Mouse (Mus musculus) forebrain, embryonic 16.5 days (tissue): Measurements from ENCODE around the gene Bcas3. TPM values are rescaled to one million over a fixed set of nuclear protein-coding genes. Genes with fewer than 3 reads are reported as not detected.

Experiments
- ATAC-seq: fragments of 200-750 bp; cut with Nextera tagmentation; 2 replicates; pipeline ENCODE4 v1.8.0; 2017; ENCODE audit warnings: mild to moderate bottlenecking, moderate library complexity
- H3K27ac ChIP-seq: fragments of 300-500 bp; sonication (generic); 2 replicates; pipeline ENCODE4 v1.5.1; 2014; ENCODE audit warnings: low read length, control low read depth
- H3K27me3 ChIP-seq: fragments of 300-500 bp; sonication (generic); replicated peaks from 2 replicates; pipeline ENCODE4 v1.6.1; 2014; ENCODE audit warnings: low read length; ENCODE audit not compliant: control insufficient read depth, insufficient read depth
- H3K36me3 ChIP-seq: fragments of 300-500 bp; sonication (generic); 2 replicates; pipeline ENCODE4 v1.6.1; 2014; ENCODE audit not compliant: control insufficient read depth, insufficient read depth
- H3K4me1 ChIP-seq: fragments of 300-500 bp; sonication (generic); replicated peaks from 2 replicates; pipeline ENCODE4 v1.6.1; 2014; ENCODE audit warnings: low read length; ENCODE audit not compliant: control insufficient read depth, insufficient read depth
- H3K4me2 ChIP-seq: fragments of 300-500 bp; sonication (generic); 2 replicates; pipeline ENCODE4 v1.6.1; 2014; ENCODE audit warnings: mild to moderate bottlenecking, low read length, control low read depth
- H3K4me3 ChIP-seq: fragments of 300-500 bp; sonication (generic); replicated peaks from 2 replicates; pipeline ENCODE4 v1.5.1; 2014; ENCODE audit warnings: mild to moderate bottlenecking, low read length, control low read depth
- H3K9ac ChIP-seq: fragments of 300-500 bp; sonication (generic); replicated peaks from 2 replicates; pipeline ENCODE4 v1.6.1; 2014; ENCODE audit warnings: low read depth, low read length, control low read depth
- H3K9me3 ChIP-seq: fragments of 300-500 bp; sonication (generic); 2 replicates; pipeline ENCODE4 v1.6.1; 2016; ENCODE audit warnings: low read length; ENCODE audit not compliant: control insufficient read depth
- WGBS: fragments of 180-500 bp; shearing (Covaris S2); extraction: QIAGEN DNeasy Blood & Tissue Kit; methylation state at CpG from one replicate; pipeline ENCODE4 v1.1.7; 2014; 5-methylcytosine and 5-hydroxymethylcytosine counted together
- polyA plus RNA-seq: library from polyadenylated mRNA; unstranded; fragments of >200 nt; fragmentation: Nextera tagmentation; extraction: Ambion mirVana; gene quantifications from 2 replicates; pipeline ENCODE4 v1.2.1, GENCODE M21; 2015

The Bcas3 gene
- polyA plus RNA-seq, 1 experiment from 2014 or later: 31.9 TPM

DNA sequence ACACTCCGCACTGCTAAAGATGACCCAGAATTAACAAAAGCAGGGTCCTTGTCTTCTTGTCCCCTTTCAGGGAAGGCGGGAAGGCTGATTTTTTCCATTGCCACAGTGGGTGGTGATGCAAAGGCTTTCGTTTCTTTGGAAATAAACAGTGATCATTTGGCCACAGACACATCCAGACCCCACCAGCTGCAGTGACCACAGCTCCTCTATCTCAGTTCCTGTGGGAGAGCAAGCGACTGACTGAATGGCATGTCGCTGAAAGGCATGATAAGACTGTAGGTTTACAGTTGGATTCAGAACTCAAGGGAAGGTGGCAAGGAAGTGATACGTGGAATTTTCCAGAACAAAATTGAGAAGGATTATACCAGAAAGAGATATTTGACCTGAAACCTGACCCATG lies 371.2 kb downstream of the Bcas3 start:
- WGBS: 76% methylated on average over 6 of the region's 6 CpGs
- H3K9ac ChIP-seq: no peak overlapping the region
- no peak for ATAC-seq
- H3K4me2 ChIP-seq: no peak overlapping the region
- no peak overlapping the region for H3K4me3 ChIP-seq
- no peaks in the 10 kb centered on the region for H3K4me1 ChIP-seq
- H3K36me3 ChIP-seq: no peaks in the 10 kb centered on the region
- peaks cover 6% of the 10 kb centered on the region for H3K27me3 ChIP-seq
- no peaks in the 10 kb centered on the region for H3K9me3 ChIP-seq
- no peak overlapping the region for H3K27ac ChIP-seq

DNA sequence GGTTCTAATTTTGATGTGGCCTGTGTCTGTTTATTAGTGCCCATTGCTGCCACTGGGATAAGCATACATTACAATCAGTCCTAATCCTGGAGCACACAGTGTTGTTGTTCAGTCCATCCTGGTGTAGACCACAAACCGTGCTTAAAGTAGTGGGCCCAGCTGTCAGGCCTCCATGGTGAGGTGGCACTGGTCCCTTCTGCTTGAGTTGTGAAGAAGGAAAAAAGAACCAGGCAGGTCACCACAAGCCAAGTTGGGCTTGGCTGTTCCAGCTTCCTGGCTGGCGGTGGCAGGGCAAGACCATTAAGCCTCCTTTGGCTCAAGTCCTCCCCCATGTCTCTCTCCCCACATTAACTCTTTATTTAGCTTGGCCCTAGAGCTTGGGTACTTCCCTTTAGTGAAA lies 376.8 kb downstream of the Bcas3 start:
- Histone ChIP-seq H3K36me3 (no peaks in the 10 kb centered on the region), H3K4me1 (no peaks in the 10 kb centered on the region), H3K27ac (no peak overlapping the region), H3K4me3 (no peak overlapping the region), H3K27me3 (peaks cover 9% of the 10 kb centered on the region), H3K9ac (no peak overlapping the region), H3K9me3 (no peaks in the 10 kb centered on the region), H3K4me2 (no peak overlapping the region)
- 63% methylated on average over 2 of the region's 2 CpGs for WGBS
- ATAC-seq: no peak

DNA sequence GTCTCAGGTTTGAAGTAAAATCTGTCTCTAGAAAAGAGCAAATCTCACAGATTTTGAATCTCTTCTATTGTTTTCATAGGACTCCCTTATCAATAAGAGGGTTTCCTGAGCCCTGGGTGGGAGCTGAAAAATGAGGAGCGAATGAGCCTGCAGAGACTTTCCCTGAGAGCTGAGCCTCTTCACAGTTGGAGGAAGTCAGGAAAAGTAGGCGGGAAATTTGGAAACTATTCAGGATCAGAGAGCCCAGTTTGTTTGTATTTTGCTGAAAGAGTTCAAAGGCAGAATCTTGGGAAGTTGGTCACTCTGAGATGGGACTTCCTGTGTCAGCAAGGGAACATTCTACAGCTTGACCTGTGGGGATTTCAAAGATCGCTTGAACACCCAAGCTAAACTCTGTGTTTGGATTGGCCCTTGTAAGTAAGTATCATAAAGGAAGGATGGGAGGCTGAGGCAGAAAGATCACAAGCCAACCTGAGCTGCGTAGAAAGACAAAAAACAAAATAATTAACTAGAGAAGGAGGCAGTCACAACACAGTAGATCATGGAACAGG lies 379.6 kb downstream of the Bcas3 start:
- no peak overlapping the region for H3K27ac ChIP-seq
- H3K9ac ChIP-seq: no peak overlapping the region
- H3K4me3 ChIP-seq: no peak overlapping the region
- H3K36me3 ChIP-seq: no peaks in the 10 kb centered on the region
- H3K27me3 ChIP-seq: peaks cover 24% of the 10 kb centered on the region
- no peaks in the 10 kb centered on the region for H3K4me1 ChIP-seq
- no peaks in the 10 kb centered on the region for H3K9me3 ChIP-seq
- 74% methylated on average over 4 of the region's 4 CpGs for WGBS
- ATAC-seq: no peak
- H3K4me2 ChIP-seq: no peak overlapping the region

DNA sequence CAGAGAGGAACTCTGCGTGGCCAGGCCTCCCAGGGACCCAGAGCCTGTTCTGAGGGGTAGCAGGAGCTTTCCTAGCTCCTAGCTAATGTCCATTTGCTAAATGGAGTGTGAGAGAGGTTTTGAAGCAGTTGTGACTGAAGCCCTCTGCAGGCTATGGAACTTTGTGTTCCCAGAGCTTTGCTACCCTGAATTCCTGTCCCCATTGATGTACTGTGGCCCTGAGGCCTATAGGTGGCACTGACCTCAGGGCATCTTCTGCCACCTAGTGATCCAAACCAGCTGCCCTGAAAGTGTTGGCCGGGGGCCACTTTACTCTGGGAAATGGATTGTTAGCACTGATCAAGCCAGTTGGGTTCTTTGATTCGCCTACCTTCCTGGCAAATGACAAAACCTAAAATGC lies 380.6 kb downstream of the Bcas3 start:
- H3K4me1 ChIP-seq: 0 out of 2 replicates have a peak, but pooled peaks cover under 1% of the 10 kb centered on the region
- H3K9ac ChIP-seq: no peak overlapping the region
- no peak overlapping the region for H3K4me2 ChIP-seq
- H3K27me3 ChIP-seq: peaks cover 25% of the 10 kb centered on the region
- ATAC-seq: no peak
- H3K9me3 ChIP-seq: no peaks in the 10 kb centered on the region
- no peak overlapping the region for H3K4me3 ChIP-seq
- WGBS: 44% methylated on average over 3 of the region's 3 CpGs
- H3K27ac ChIP-seq: no peak overlapping the region
- H3K36me3 ChIP-seq: no peaks in the 10 kb centered on the region

DNA sequence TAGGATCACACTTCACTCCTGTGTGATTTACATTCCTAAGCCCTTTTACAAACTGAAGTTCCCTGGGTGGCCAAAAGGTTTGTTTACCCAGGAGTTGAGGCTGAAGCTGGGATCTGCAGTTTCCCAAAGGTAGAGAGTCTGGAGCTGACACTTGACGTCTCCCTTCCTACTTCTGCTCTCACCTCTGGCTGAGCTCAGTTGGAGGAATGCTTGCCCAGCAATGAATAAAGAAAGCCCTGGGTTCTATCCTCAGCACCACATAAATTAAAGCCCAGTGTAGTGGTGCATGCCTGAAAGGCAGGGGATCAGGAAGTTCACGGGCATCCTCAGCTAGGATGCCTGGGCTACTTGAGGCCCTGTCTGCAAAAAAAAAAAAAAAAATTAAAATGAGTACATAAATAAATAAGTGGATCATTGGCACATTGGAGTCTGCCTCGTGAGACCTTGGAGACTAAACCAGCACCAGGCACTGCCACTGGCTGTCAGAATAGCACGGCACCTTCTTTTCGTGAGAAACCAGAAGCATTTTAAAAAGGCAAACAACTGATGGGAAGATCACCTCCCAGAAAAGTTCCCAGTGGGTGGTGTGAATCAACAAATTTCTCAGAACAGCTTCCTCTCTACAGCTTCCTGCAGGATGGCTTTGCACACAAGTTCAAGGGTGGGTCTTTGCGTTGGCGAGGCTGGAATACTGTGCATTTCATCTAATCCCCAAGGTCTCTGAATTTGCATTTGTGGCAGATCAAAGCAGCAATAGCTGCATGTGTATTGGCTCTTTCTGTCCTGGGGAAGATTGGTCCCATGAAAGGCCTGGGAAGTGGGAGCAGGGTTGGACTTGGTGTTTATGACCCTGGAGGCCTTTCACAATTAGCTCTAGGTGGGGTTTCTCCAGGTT lies 381.6 kb downstream of the Bcas3 start:
- Histone ChIP-seq H3K4me2 (no peak overlapping the region), H3K36me3 (no peaks in the 10 kb centered on the region), H3K4me3 (no peak overlapping the region), H3K27ac (no peak overlapping the region), H3K4me1 (0 out of 2 replicates have a peak, but pooled peaks cover 5% of the 10 kb centered on the region), H3K27me3 (peaks cover 26% of the 10 kb centered on the region), H3K9me3 (no peaks in the 10 kb centered on the region), H3K9ac (no peak overlapping the region)
- no peak for ATAC-seq
- 48% methylated on average over 7 of the region's 7 CpGs for WGBS

DNA sequence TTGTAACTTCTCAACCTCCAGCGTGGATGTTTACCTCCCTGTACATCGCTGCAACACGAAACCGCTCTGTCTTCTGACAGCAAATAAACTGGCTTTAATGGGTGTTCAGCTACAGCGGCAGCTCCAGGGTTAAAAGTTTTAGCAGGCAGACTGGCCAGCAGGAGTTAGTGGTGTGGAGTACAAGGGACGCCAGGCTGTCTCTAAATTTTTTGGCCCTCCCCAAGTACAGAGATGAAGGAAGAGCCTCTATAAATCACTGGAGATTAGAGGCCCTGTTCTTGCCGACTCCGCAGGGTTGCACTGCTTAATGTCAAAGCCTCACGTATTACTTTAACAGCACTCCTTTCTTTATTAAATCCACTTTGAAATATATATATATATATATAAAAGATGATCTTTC lies 384.3 kb downstream of the Bcas3 start:
- H3K4me1 ChIP-seq: 0 out of 2 replicates have a peak, but pooled peaks cover 5% of the 10 kb centered on the region
- no peak overlapping the region for H3K4me2 ChIP-seq
- H3K4me3 ChIP-seq: no peak overlapping the region
- no peak overlapping the region for H3K9ac ChIP-seq
- H3K9me3 ChIP-seq: no peaks in the 10 kb centered on the region
- H3K36me3 ChIP-seq: no peaks in the 10 kb centered on the region
- no peak overlapping the region for H3K27ac ChIP-seq
- 47% methylated on average over 9 of the region's 9 CpGs for WGBS
- H3K27me3 ChIP-seq: peaks cover 26% of the 10 kb centered on the region
- no peak for ATAC-seq

DNA sequence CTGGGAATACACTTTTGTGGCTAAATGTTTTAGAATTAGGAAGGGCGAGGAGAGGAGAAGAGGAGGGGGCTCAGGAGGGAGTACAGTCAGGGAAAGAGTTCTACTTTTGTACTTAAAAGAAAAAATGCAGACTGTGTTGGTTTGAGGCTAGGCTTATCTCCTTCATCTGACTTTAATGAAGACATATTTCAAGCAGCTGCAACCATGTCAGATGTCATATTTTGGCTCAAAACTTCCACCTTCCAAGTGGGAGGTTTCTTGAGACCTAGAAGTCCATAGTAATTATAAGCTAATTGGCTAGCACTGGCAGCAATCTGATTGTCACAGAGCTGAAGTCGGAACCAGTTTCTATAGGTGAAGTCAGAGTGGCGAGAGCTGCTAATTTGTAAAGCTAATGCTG lies 384.9 kb downstream of the Bcas3 start:
- Histone ChIP-seq H3K27ac (no peak overlapping the region), H3K4me3 (no peak overlapping the region), H3K9ac (no peak overlapping the region), H3K4me1 (0 out of 2 replicates have a peak, but pooled peaks cover 5% of the 10 kb centered on the region), H3K27me3 (peaks cover 25% of the 10 kb centered on the region), H3K9me3 (no peaks in the 10 kb centered on the region), H3K36me3 (no peaks in the 10 kb centered on the region), H3K4me2 (no peak overlapping the region)
- WGBS: 11% methylated on average over 3 of the region's 3 CpGs
- ATAC-seq: no peak

DNA sequence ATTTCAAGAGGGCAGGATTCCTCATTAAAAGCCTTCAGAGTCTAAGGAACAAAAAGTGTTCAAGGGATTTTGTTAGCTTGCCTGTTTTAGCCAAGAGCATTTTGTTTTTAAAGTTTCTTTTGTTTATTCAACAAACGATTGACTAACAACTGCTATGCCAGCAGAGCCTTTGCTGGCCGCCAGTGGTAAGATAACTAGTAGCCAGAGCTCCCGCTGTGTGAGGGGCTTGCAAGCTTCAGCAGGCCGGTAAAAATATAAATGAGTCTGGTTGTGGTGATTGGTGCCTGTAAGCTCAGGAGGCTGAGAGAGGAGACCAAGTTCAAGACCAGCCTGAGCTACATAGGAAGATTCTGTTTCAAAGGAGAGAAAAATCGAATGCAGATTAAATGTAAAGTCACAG lies 385.6 kb downstream of the Bcas3 start:
- no peak overlapping the region for H3K4me2 ChIP-seq
- 16% methylated on average over 5 of the region's 5 CpGs for WGBS
- ATAC-seq: no peak
- no peak overlapping the region for H3K9ac ChIP-seq
- H3K27ac ChIP-seq: no peak overlapping the region
- H3K9me3 ChIP-seq: no peaks in the 10 kb centered on the region
- H3K4me3 ChIP-seq: no peak overlapping the region
- no peaks in the 10 kb centered on the region for H3K36me3 ChIP-seq
- H3K4me1 ChIP-seq: 0 out of 2 replicates have a peak, but pooled peaks cover 5% of the 10 kb centered on the region
- H3K27me3 ChIP-seq: peaks cover 21% of the 10 kb centered on the region

DNA sequence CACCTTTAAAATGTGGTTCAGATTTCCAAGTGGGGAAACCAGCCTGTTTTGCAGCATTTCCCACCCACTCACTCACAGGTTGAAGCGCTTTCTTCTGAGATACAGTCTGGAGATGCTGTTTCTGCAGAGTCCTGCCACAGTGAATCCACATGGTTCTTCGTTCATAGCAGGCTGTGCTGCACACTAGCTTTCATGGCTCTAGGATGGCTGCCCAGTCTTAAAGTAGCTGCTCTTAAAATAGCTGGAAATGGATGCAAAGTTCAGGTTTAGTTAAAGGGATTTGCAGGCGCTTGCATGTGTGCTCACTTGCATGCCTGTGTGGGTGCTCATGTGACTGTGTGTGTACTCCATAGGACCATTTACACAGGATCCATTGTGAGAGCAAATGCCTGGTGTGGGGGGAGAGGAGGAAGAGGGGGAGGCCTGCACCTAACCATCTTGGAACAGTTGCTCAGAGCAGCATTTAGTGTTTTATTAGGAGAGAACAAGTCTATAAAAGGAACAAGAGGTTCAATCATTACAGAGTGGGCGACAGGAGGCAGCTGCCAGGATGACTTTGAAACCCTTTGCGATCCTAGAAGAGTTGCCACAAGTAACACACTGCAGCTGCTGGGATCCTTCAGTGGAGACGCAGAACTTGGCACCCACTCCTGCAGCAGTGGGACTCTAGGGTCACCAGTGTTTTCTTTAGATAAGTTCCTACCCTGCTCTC lies 386.5 kb downstream of the Bcas3 start:
- 36% methylated on average over 6 of the region's 6 CpGs for WGBS
- Histone ChIP-seq H3K4me1 (0 out of 2 replicates have a peak, but pooled peaks cover 5% of the 10 kb centered on the region), H3K27ac (no peak overlapping the region), H3K4me3 (no peak overlapping the region), H3K9me3 (no peaks in the 10 kb centered on the region), H3K36me3 (no peaks in the 10 kb centered on the region), H3K9ac (no peak overlapping the region), H3K27me3 (peaks cover 17% of the 10 kb centered on the region), H3K4me2 (no peak overlapping the region)
- ATAC-seq: no peak
